Mouse (Mus musculus) ES-Bruce4 (cell line): ENCODE measurements around the gene Pwwp2a.

Experiments used
- CTCF ChIP-seq: IDR thresholded peaks from one replicate; pipeline ENCODE4 v1.8.1; 2011; ENCODE audit warnings: low read depth, low read length
- EP300 ChIP-seq: IDR thresholded peaks from 2 replicates; pipeline ENCODE4 v1.6.1; 2011; ENCODE audit warnings: low read depth, low read length; ENCODE audit not compliant: insufficient read depth
- POLR2A ChIP-seq: IDR thresholded peaks from one replicate; pipeline ENCODE4 v1.8.1; 2011; ENCODE audit warnings: low read length; ENCODE audit not compliant: insufficient read depth

DNA sequence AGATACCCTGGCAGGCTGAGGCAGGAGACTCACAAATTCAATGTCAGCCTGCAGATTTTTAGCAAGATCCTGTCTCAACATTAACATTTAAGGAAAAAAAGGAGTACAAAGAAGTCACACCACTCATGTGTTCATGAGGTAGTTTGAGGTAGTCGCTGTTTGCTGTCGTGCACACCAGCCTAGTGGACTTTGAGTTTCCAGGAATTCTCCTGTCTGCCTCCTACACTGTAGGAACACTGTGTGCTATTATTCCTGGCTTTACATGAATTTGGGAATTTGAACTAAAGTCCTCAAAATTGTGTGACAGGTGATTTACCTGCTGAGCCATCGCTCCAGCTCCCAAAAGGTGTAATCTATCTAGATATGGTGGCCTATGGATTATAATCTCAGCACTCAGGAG lies 43.3 kb upstream of the Pwwp2a start:
- TF ChIP-seq CTCF (no peak), POLR2A (no peak), EP300 (no peak)
